Mouse (Mus musculus): ENCODE data around the gene Apbb2. TPM values are rescaled to one million over a fixed set of nuclear protein-coding genes. Genes with fewer than 3 reads are reported as not detected.

Apbb2 gene
- polyA plus RNA-seq, 1 experiment from 2014 or later, result 7.8 TPM

DNA sequence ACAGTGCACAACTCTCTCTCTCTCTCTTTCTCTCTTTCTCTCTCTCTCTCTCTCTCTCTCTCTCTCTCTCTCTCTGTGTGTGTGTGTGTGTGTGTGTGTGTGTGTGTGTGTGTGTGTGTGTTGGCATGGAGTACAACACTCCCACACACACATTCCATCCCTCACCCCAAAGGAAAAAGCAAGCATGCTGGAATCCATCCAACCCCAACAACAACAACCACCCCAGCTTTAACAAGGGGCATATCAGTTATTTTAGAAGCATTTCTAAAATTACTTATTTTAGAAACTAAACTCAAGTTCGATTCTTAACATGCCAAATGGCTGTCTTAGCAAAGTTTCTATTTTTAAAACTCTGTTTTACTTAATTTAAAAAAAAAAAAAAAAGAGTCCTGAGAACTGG, 68.9 kb downstream of the Apbb2 start:
- no peaks in the 10 kb centered on the region for H3K36me3 ChIP-seq (ENCODE audit: inconsistent target)
- peaks cover 57% of the 10 kb centered on the region; the same call in 1 of the 2 replicates for H3K79me2 ChIP-seq (ENCODE audit: inconsistent target)
- H3K4me3 ChIP-seq (ENCODE audit: inconsistent target), result no peak overlapping the region
- H3K27ac ChIP-seq, result no peak overlapping the region
- 71% methylated on average over 1 of the region's 1 CpGs for WGBS (ENCODE audit: missing documents)

DNA sequence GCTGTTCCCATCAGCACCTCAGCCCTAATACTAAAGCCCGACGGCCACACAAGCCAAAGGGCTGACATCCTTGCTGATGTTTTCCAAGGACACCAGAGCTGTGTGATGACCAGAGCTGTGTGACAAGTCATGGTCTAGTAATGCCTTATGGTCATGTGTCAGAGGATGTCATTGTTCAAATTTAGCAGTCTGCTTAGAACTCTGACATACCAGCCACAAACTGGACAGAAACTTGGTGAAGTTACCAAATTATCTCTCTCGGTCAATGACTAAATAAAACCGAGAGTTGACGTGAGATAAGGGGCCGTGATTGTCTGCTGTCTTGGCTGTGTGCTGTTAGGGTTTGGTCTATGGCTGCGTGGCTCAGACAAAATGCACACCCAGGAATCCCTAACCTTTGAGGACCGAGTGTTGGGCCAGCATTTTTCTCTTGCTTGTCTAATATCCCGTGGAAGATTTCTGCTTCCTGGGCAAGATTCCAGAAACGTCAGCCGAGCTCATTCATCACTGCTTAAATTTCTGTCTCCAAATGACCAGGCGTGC, 71.5 kb downstream of the Apbb2 start:
- 93% methylated on average over 12 of the region's 12 CpGs for WGBS (ENCODE audit: missing documents)
- H3K4me3 ChIP-seq (ENCODE audit: inconsistent target), result no peak overlapping the region

DNA sequence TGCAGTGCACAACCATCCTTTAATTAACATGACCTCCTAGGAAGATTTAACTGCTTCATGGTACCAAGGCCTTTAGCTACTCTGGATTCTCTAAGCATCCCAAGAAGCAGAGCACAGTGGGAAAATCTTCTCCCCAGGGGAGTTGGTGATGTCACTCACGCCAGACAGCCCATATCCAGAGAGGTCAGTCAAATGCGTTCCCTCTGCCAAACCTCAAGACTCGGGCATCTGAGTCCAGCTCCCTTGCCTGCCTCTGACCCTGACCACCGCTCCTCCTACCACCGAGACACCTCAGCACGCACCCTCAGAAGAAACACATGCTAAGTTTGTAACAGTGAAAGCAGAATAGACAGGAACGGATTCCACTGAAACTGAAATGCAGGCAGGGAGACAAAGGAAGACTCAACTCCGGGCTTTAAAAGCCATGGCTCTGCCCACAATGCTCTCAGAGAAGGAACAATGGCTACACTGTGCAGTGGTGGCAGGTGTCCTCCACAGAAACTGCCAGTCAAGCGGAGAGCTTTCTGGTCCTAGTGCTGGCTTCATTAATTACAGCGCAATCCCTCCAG, 72.9 kb downstream of the Apbb2 start:
- WGBS (ENCODE audit: missing documents), result 97% methylated on average over 10 of the region's 10 CpGs
- Histone ChIP-seq H3K79me2 (ENCODE audit: inconsistent target) (peaks cover 36% of the 10 kb centered on the region; the same call in 1 of the 2 replicates), H3K4me3 (ENCODE audit: inconsistent target) (no peak overlapping the region), H3K27ac (no peak overlapping the region), H3K36me3 (ENCODE audit: inconsistent target) (no peaks in the 10 kb centered on the region)

More for the DNA sequence above, 71.5 kb downstream of the Apbb2 start:
- Histone ChIP-seq H3K79me2 (ENCODE audit: inconsistent target) (peaks cover 38% of the 10 kb centered on the region; the same call in 1 of the 2 replicates), H3K27ac (no peak overlapping the region), H3K36me3 (ENCODE audit: inconsistent target) (no peaks in the 10 kb centered on the region)

DNA sequence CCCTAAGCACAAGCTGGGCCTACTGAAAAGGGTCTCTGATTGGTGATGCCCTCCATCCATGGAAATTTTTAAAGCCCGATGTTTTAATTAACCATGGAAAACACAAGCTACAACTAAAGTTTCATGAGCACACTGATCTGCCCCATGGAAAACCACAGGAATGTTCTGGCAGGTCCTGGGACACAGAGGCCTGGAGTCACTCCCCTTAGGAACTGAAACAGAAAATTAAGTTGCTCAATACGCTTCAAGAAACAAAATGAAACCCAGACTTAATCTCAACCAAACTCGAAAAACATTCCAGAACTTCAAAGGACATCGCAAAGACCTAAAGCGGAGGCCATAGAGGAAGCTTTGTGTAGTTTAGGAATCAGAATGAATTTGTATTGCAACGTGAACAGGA, 74.8 kb downstream of the Apbb2 start:
- 79% methylated on average over 6 of the region's 6 CpGs for WGBS (ENCODE audit: missing documents)
- Histone ChIP-seq H3K27ac (no peak overlapping the region), H3K79me2 (ENCODE audit: inconsistent target) (peaks cover 31% of the 10 kb centered on the region; the same call in 1 of the 2 replicates), H3K36me3 (ENCODE audit: inconsistent target) (no peaks in the 10 kb centered on the region), H3K4me3 (ENCODE audit: inconsistent target) (no peak overlapping the region)

DNA sequence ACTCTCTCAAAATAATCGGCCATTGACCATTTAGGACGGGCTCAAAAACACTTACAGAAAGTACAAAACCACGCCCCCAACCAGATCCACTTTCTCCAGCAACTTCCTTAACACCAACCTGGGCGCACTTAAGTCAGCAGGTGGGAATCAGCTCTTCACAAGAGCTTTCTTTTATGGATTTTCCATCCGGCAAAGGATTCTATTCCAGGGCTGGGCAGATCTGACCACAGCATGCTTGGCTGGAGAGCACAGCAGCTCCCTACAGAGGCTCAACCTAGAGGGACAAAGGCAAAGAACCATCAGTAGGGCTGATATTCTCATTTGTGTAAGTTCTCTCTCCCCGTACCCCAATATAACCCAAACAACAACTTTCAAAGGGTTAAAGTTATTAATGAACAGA, 75.2 kb downstream of the Apbb2 start:
- peaks cover 27% of the 10 kb centered on the region; the same call in 1 of the 2 replicates for H3K79me2 ChIP-seq (ENCODE audit: inconsistent target)
- no peaks in the 10 kb centered on the region for H3K36me3 ChIP-seq (ENCODE audit: inconsistent target)
- H3K27ac ChIP-seq, result no peak overlapping the region
- WGBS (ENCODE audit: missing documents), result 86% methylated on average over 6 of the region's 6 CpGs
- H3K4me3 ChIP-seq (ENCODE audit: inconsistent target), result no peak overlapping the region

DNA sequence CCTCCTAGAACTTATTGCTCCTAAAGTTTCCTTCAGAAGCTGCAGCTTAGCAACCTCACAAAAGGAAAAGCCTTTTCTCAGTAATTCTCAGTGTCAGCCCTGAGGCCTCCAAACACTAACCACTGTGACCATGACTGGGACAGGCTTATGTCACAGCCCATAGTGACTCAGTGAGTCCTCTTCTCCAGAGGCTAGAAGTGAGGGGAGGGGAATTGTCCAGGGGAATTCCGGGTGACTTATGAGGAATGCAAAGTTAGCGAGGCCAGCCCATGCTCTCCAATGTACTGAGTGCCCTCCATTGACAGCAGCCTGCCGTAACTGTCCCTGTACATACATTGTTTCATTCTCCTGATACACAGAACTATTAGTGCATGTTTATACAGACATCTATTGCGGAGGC, 76.1 kb downstream of the Apbb2 start:
- Histone ChIP-seq H3K27ac (no peak overlapping the region), H3K36me3 (ENCODE audit: inconsistent target) (no peaks in the 10 kb centered on the region), H3K79me2 (ENCODE audit: inconsistent target) (peaks cover 25% of the 10 kb centered on the region; the same call in 1 of the 2 replicates), H3K4me3 (ENCODE audit: inconsistent target) (no peak overlapping the region)
- 96% methylated on average over 4 of the region's 4 CpGs for WGBS (ENCODE audit: missing documents)

DNA sequence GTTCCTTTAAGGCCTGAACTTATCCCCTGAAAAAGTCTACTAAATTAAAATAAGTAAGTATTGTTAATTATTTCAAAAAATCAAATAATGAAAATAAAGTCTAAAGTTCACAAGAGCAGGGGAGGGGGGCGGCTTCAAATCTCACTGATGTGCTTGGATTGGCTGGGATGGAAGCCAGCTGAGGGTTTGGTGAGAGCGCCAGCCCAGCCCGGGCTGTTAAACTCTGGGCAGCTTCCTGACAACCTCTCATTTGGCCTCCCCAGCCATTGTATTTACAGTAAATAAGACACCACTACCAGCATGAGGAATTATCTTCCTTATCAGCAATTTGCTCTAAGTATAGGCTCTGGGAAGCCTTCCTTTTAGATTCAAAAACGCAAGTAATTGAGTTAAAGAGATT, 77.2 kb downstream of the Apbb2 start:
- no peak overlapping the region for H3K27ac ChIP-seq
- no peak overlapping the region for H3K4me3 ChIP-seq (ENCODE audit: inconsistent target)
- H3K79me2 ChIP-seq (ENCODE audit: inconsistent target), result peaks cover 16% of the 10 kb centered on the region; the same call in 1 of the 2 replicates
- WGBS (ENCODE audit: missing documents), result 86% methylated on average over 4 of the region's 4 CpGs
- H3K36me3 ChIP-seq (ENCODE audit: inconsistent target), result no peaks in the 10 kb centered on the region

DNA sequence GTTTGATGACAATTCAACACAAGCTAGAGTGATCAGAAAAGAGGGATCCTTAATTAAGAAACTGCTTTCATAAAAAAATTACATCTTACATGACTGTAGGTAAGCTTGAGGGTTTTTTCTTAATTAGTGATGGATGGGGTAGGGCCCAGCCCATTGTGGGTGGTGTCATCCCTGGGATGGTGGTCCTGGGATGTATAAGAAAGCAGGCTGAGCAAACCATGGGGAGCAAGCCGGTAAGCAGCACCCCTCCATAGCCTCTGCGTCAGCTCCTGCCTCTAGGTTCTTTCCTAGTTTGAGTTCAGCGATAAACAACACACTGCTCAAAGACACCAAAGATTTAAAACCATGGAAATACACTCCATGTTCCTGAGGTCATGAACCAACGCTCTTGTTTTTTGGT, 78.3 kb downstream of the Apbb2 start:
- Histone ChIP-seq H3K36me3 (ENCODE audit: inconsistent target) (no peaks in the 10 kb centered on the region), H3K79me2 (ENCODE audit: inconsistent target) (peaks cover 4% of the 10 kb centered on the region; the same call in 1 of the 2 replicates), H3K4me3 (ENCODE audit: inconsistent target) (no peak overlapping the region), H3K27ac (no peak overlapping the region)
- 100% methylated on average over 4 of the region's 4 CpGs for WGBS (ENCODE audit: missing documents)

DNA sequence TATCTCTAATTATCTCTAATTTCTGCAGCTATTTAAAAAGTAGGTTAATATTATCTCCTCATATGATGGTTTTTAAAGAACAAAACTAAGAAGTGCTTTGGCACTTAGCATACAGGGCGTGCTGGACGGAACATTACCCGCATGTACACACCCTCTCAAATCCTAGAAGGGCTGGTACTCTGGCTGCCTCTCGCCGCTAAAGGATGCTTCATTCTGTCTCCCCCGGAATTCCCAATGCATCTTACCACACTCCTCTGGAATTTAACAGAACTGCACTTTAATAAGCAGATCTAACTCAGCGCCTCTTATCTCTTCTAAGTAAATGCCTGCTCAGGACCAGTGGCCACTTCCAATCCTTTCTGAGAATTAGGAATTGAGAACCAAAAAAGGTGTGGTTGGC, 80.8 kb downstream of the Apbb2 start:
- Histone ChIP-seq H3K36me3 (ENCODE audit: inconsistent target) (no peaks in the 10 kb centered on the region), H3K27ac (no peak overlapping the region), H3K4me3 (ENCODE audit: inconsistent target) (no peak overlapping the region), H3K79me2 (ENCODE audit: inconsistent target) (no peaks in the 10 kb centered on the region)
- 96% methylated on average over 6 of the region's 7 CpGs for WGBS (ENCODE audit: missing documents)

DNA sequence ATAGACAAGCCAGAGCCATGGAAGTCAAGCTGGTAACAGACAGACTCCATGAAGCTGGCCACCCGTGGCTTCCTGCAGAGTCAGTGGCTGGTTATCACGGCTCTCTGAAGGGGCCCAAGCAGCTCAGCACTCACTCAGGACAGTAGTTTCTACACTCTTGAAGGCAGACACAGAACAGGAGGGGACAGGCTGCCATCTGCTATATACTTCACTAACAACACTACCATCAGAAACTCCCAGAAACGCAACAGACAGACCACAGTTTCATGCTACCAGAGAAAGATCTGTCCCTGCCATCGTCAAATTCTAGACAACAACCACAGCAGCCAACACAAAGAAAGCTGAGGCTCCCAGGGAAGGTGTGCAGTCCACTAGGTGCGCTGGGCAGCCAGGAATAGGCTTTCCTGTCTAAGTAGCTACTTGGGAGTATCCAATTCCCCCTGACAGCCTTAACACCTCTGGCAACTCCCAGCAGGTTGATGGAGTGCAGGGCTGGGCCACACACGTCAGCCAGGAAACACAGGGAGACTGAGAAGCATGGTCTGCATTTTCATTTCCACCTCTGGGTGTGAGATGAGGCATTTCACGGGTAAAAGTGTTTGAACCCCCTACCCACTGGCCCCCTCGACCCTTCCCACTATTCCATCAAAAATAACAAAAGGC, 81.8 kb downstream of the Apbb2 start:
- Histone ChIP-seq H3K27ac (no peak overlapping the region), H3K79me2 (ENCODE audit: inconsistent target) (no peaks in the 10 kb centered on the region), H3K4me3 (ENCODE audit: inconsistent target) (no peak overlapping the region), H3K36me3 (ENCODE audit: inconsistent target) (no peaks in the 10 kb centered on the region)
- WGBS (ENCODE audit: missing documents), result 79% methylated on average over 8 of the region's 8 CpGs

DNA sequence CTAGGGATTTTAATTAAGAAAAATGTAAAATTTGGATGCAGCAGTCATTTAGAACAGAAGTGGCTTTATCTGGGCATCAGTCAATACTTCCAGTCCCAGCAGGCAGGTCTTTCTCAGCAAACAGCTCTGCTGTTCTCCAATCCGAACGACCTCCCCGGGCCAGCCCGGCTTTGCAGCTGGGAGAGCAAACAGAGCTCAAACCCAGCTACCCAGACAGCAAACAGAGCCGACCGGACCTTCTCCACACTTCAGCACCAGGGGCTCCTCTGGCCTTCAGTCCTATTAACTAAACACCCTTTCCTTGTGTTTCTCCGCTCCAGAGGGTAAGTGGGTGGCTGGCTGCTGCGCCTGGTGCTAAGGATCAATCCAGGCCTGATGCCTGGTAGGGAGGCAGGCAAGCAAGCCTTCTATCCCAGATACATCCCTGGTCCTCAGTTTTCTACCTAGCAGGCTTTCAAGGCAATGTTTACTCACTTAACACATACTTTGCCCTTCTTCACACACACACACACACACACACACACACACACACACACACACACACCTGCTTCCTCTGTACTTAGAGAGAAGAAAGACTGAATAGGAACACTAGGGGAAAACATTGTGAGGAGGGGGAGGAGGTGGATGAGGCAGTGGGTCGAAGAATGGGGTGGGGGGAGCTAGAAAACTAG, 82.9 kb downstream of the Apbb2 start:
- Histone ChIP-seq H3K36me3 (ENCODE audit: inconsistent target) (no peaks in the 10 kb centered on the region), H3K4me3 (ENCODE audit: inconsistent target) (no peak overlapping the region), H3K27ac (no peak overlapping the region), H3K79me2 (ENCODE audit: inconsistent target) (no peaks in the 10 kb centered on the region)
- 89% methylated on average over 8 of the region's 9 CpGs for WGBS (ENCODE audit: missing documents)

DNA sequence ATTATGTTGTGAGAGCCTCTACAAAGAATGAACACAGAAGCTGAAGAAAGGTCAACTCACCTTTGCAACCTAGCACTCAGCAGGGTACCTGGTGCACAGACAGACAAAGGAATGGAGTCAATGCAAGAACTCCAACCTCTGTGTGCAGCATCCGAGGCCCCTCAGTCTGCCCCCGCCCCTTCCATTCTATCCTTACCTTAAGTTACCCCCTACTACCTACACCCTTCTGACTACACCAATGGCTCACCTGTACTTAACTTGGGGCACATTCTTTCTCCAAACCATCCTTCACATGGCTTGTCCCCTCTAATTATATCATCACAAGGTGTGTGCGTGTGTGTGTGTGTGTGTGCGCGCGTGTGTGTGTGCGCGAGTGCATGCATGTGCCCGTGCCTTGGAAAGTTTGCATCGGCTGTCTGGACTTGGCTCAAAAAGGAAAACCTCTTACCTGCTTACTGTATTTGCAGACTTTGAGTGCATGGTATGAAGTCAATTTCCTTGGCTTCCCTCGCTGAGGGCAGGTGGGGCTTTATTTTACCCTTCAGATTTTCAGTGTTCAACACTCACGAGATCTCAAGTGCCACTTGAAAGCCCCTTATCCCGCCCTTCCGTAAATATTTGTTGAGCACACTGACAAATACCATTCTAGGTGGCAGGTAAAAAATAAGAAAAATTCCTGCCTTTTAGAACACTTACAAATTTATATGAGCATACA, 84.7 kb downstream of the Apbb2 start:
- H3K27ac ChIP-seq, result no peak overlapping the region
- no peaks in the 10 kb centered on the region for H3K79me2 ChIP-seq (ENCODE audit: inconsistent target)
- 97% methylated on average over 14 of the region's 14 CpGs for WGBS (ENCODE audit: missing documents)
- H3K36me3 ChIP-seq (ENCODE audit: inconsistent target), result no peaks in the 10 kb centered on the region
- no peak overlapping the region for H3K4me3 ChIP-seq (ENCODE audit: inconsistent target)

DNA sequence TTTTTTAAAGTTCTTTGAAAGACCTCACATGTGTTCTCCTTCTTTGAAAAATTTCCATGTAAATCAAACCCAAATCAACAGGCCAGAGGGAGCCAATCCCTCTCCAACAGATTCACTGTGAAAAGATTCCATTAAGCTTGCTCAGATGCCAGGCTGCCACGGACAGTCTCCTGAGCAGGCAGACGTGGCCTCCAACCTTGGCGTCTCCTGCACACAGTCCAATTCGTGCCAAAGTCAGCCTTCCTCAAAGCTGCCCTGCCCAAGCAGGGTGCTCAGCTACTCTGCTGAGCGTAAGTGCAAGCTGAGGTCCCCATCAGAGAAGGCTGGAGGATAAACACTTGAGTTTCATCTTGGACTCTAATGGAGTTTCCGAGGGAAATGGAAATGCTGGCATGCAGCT, 85.8 kb downstream of the Apbb2 start:
- Histone ChIP-seq H3K36me3 (ENCODE audit: inconsistent target) (no peaks in the 10 kb centered on the region), H3K79me2 (ENCODE audit: inconsistent target) (no peaks in the 10 kb centered on the region), H3K4me3 (ENCODE audit: inconsistent target) (no peak overlapping the region), H3K27ac (no peak overlapping the region)
- WGBS (ENCODE audit: missing documents), result 93% methylated on average over 6 of the region's 6 CpGs

DNA sequence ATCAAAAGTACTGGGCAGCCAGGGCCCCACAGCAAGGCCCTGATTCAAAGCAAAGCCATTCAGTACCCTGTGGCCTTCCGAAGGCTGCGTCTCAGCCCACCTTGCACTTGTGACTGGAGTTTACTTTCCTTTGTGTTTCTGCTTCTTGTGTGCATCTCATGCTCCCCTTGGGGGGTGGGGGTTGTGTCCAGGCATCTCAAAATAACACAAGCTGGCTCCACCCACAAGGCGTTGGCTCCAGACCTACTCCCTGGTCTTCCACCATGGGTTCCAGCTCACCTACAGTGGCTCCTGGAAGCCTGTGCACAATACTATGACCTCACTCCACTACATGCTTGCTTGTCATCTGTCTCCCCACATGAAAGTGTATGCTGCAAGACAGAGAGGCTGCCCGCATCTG, 88.2 kb downstream of the Apbb2 start:
- Histone ChIP-seq H3K36me3 (ENCODE audit: inconsistent target) (no peaks in the 10 kb centered on the region), H3K27ac (no peak overlapping the region), H3K79me2 (ENCODE audit: inconsistent target) (no peaks in the 10 kb centered on the region), H3K4me3 (ENCODE audit: inconsistent target) (no peak overlapping the region)
- 98% methylated on average over 4 of the region's 4 CpGs for WGBS (ENCODE audit: missing documents)
